ENCODE assay signal across 21 mouse cellular contexts in genomic region chr2:173748961-173749659, GRCm38 (mm10). TPM values are rescaled to one million over a fixed set of nuclear protein-coding genes. Genes with fewer than 3 reads are reported as not detected.
DNase-seq lines count a peak whose midpoint lies in the region; ATAC-seq lines count a peak whose summit lies in the region.
"Had no signal": no experiment of that assay in that cellular context is flagged by ENCODE, and none has a peak within 500 bp of the region (broad histone marks: within the 10 kb centered on the region; RNA-seq: fewer than 3 reads in every experiment).

No protein-coding gene starts in this region.

- WGBS in kidney, embryonic 15.5 days: 84% methylated on average over 2 of the region's 2 CpGs

- H3K4me1 ChIP-seq in kidney, embryonic 15.5 days: peaks cover 4% of the 10 kb centered on the region; the same call in 1 of the 2 replicates

- H3K9me3 ChIP-seq in kidney, embryonic 15.5 days (replicated peaks): no peaks in the 10 kb centered on the region
- H3K9me3 ChIP-seq: liver, embryonic 13.5 days had no signal

- H3K9ac ChIP-seq in kidney, embryonic 15.5 days: no peak overlapping the region
- H3K9ac ChIP-seq: liver, embryonic 13.5 days had no signal

- H3K27me3 ChIP-seq in kidney, embryonic 15.5 days: no peaks in the 10 kb centered on the region
- H3K27me3 ChIP-seq: liver, embryonic 13.5 days had no signal

- ATAC-seq in kidney, embryonic 15.5 days (replicated peaks; ENCODE audit: low FRiP score): 0 out of 2 replicates have a peak, but pooled peaks have one; percentile 15
- ATAC-seq in monocyte, adult 5-6 weeks (replicated peaks; ENCODE audit: insufficient number of reproducible peaks, low FRiP score, low TSS enrichment, poor library complexity, severe bottlenecking): no peak
- ATAC-seq: forebrain, embryonic 16.5 days had no signal

- H3K4me2 ChIP-seq in kidney, embryonic 15.5 days: no peak overlapping the region
- H3K4me2 ChIP-seq: liver, embryonic 13.5 days had no signal

- no peak overlapping the region for H3K4me3 ChIP-seq in kidney, embryonic 15.5 days (replicated peaks)
- H3K4me3 ChIP-seq: liver, embryonic 13.5 days had no signal

- no peak overlapping the region for H3K27ac ChIP-seq in kidney, embryonic 15.5 days
- H3K27ac ChIP-seq: liver, embryonic 13.5 days had no signal

- peaks cover 4% of the 10 kb centered on the region; the same call in 1 of the 2 replicates for H3K36me3 ChIP-seq in kidney, embryonic 15.5 days
- H3K36me3 ChIP-seq: liver, embryonic 13.5 days had no signal

- DNase-seq in cerebellum, adult 9-11 months: peak; percentile 28
- no peak for DNase-seq in cerebellum, adult 11 months
- DNase-seq in kidney, adult 8-10 months: no peak
- peak; percentile 27 for DNase-seq in thymus, postnatal 4 days
- no peak for DNase-seq in thymus, postnatal 10 days (ENCODE audit: low spot score in 2 of 2)
- DNase-seq in left cerebral cortex, adult 18-20 months (ENCODE audit: low spot score in 2 of 2): no peak
- DNase-seq: kidney, postnatal 10 days; layer of hippocampus, adult 9-11 months; liver, embryonic 13.5 days; right cerebral cortex, postnatal 4 days; thymus, postnatal 36 days had no signal

RNA-seq across cellular contexts. Expression of gene Vapb, which starts 11.8 kb away (rescaled TPM):
- 14.0 and 17.9 TPM in 2 replicates for polyA plus RNA-seq in kidney, embryonic 15.5 days (2015; fragmentation: Nextera tagmentation; extraction: Ambion mirVana)
- 82.5 to 116 TPM (median 97.7 TPM) in 3 replicates for total RNA-seq in monocyte, adult 5-6 weeks (2017)
- 100 to 1,000 TPM; 121 to 132 TPM for total RNA-seq in left cerebral cortex, adult 18-20 months (2021)

RNA-seq across cellular contexts. Expression of gene 1700010B08Rik, which starts 29.9 kb away (rescaled TPM):
- not detected in 2 replicates for polyA plus RNA-seq in kidney, embryonic 15.5 days (2015; fragmentation: Nextera tagmentation; extraction: Ambion mirVana)
- total RNA-seq in monocyte, adult 5-6 weeks (2017): not detected in 3 replicates
- not detected for total RNA-seq in left cerebral cortex, adult 18-20 months (2021)
- total RNA-seq: adrenal gland, postnatal 4 days; gastrocnemius, adult 8-10 months; heart, postnatal 25 days; left cerebral cortex, postnatal 14 days; megakaryocyte-erythroid progenitor cell, adult 5-6 weeks; midbrain, postnatal 0 days had no signal
- polyA plus RNA-seq: forebrain, embryonic 16.5 days; liver, embryonic 13.5 days; midbrain, postnatal 0 days; neural tube, embryonic 14.5 days had no signal

Comparison
In these comparisons a context has a peak if more than half of its experiments do, and no peak if none do; other contexts are left out.
1. DNase-seq: peak in cerebellum, adult 9-11 months (single experiment) and thymus, postnatal 4 days (single experiment); none in cerebellum, adult 11 months (single experiment), kidney, adult 8-10 months (0 of 2), thymus, postnatal 10 days (0 of 2) and left cerebral cortex, adult 18-20 months (0 of 2).